Mouse (Mus musculus) embryonic facial prominence, embryonic 12.5 days (tissue): ENCODE results near the gene Fgfr1op. TPM values are rescaled to one million over a fixed set of nuclear protein-coding genes. Genes with fewer than 3 reads are reported as not detected.

ENCODE experiments used
- polyA plus RNA-seq: library from polyadenylated mRNA; unstranded; fragments of >200 nt; fragmentation: Nextera tagmentation; extraction: Ambion mirVana; gene quantifications from 2 replicates; pipeline ENCODE4 v1.2.1, GENCODE M21; 2016

Gene Fgfr1op
- polyA plus RNA-seq, 1 experiment from 2014 or later: 43.5 TPM

Other genes starting within 250 kb of the Fgfr1op start
- gene Tagap, start 239.5 kb upstream of the Fgfr1op start, polyA plus RNA-seq: 0.60 and 0.69 TPM in 2 replicates
- 50.0 and 55.3 TPM in 2 replicates for gene Rsph3a, start 219.9 kb upstream of the Fgfr1op start, polyA plus RNA-seq
- gene Gm49673, start 17.7 kb upstream of the Fgfr1op start, polyA plus RNA-seq: 0.29 and 0.83 TPM in 2 replicates
- 21.3 and 22.0 TPM in 2 replicates for gene Rnaset2a, start 17.4 kb upstream of the Fgfr1op start, polyA plus RNA-seq
- 0.32 TPM in 1 of 2 replicates, not detected in the other for gene Ccr6, start 70.5 kb downstream of the Fgfr1op start, polyA plus RNA-seq
- gene Mpc1, start 117.4 kb downstream of the Fgfr1op start, polyA plus RNA-seq: 122 and 129 TPM in 2 replicates
- gene Sft2d1, start 145.6 kb downstream of the Fgfr1op start, polyA plus RNA-seq: 60.6 and 64.6 TPM in 2 replicates
- gene Prr18, start 172.0 kb downstream of the Fgfr1op start, polyA plus RNA-seq: 0.58 and 1.1 TPM in 2 replicates
- gene T2, start 190.5 kb downstream of the Fgfr1op start, polyA plus RNA-seq: 0.93 and 1.2 TPM in 2 replicates